Mouse (Mus musculus): Measurements from ENCODE around the gene Plekhg3.

- TF ChIP-seq GATA1 (IDR thresholded peaks at IDR 0.05; ENCODE audit: borderline replicate concordance, low read length) (no peak), CTCF (IDR thresholded peaks at IDR 0.05; ENCODE audit: low read depth, low read length) (no peak)
Observed at GRCm38 (mm10) chr12:76603779-76604178, 73.1 kb downstream of the Plekhg3 start.
